Mouse (Mus musculus) hindbrain, embryonic 15.5 days (tissue): Measurements from ENCODE around the gene Rgcc. TPM values are rescaled to one million over a fixed set of nuclear protein-coding genes. Genes with fewer than 3 reads are reported as not detected.

Source experiments
- ATAC-seq: fragments of 200-750 bp; cut with Nextera tagmentation; 2 replicates; pipeline ENCODE4 v1.8.0; 2017; ENCODE audit warnings: low read depth, moderate number of reproducible peaks, moderate TSS enrichment; ENCODE audit not compliant: low FRiP score
- H3K27ac ChIP-seq: fragments of 300-500 bp; sonication (generic); replicated peaks from 2 replicates; pipeline ENCODE4 v1.5.1; 2015; ENCODE audit warnings: mild to moderate bottlenecking, inconsistent platforms
- H3K27me3 ChIP-seq: fragments of 300-500 bp; sonication (generic); 2 replicates; pipeline ENCODE4 v1.6.1; 2015; ENCODE audit warnings: control low read depth, inconsistent platforms
- H3K36me3 ChIP-seq: fragments of 300-500 bp; sonication (generic); 2 replicates; pipeline ENCODE4 v1.6.1; 2015; ENCODE audit warnings: control low read depth, inconsistent platforms
- H3K4me1 ChIP-seq: fragments of 300-500 bp; sonication (generic); replicated peaks from 2 replicates; pipeline ENCODE4 v1.6.1; 2015; ENCODE audit warnings: control low read depth, inconsistent platforms
- H3K4me2 ChIP-seq: fragments of 300-500 bp; sonication (generic); 2 replicates; pipeline ENCODE4 v1.6.1; 2015; ENCODE audit warnings: moderate library complexity, mild to moderate bottlenecking, inconsistent platforms
- H3K4me3 ChIP-seq: fragments of 300-500 bp; sonication (generic); 2 replicates; pipeline ENCODE4 v1.5.1; 2015; ENCODE audit warnings: mild to moderate bottlenecking, inconsistent platforms
- H3K9ac ChIP-seq: fragments of 300-500 bp; sonication (generic); 2 replicates; pipeline ENCODE4 v1.6.1; 2015; ENCODE audit warnings: inconsistent platforms
- H3K9me3 ChIP-seq: fragments of 300-500 bp; sonication (generic); 2 replicates; pipeline ENCODE4 v1.6.1; 2016; ENCODE audit warnings: control low read depth, inconsistent platforms
- WGBS: fragments of 180-500 bp; shearing (Covaris S2); methylation state at CpG from one replicate; pipeline ENCODE4 v1.1.7; 2015; 5-methylcytosine and 5-hydroxymethylcytosine counted together
- polyA plus RNA-seq: library from polyadenylated mRNA; unstranded; fragments of >200 nt; fragmentation: Nextera tagmentation; extraction: Ambion mirVana; gene quantifications from 2 replicates; pipeline ENCODE4 v1.2.1, GENCODE M21; 2015

The Rgcc gene
- polyA plus RNA-seq, 1 experiment from 2014 or later: 40.4 TPM

DNA sequence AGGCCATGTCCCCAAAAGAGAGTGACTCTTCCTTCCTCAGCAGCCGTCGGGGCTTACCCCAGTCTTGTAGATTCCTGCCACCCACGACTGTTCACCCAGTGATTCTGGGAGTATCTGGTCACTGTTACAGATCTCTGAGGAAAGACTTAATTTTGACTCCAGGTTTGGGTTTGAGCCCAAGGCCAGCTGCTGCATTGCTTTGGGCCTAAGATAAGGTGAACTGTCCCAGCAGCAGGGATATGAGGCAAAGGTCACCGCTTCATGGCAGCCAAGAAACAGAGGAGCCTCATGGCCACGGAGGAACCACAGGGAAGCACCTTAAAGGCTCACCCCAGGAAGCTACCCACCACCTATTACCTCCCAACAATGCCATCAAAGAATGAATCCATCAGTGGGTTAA lies 44.8 kb downstream of the Rgcc start:
- no peak for ATAC-seq
- WGBS: 89% methylated on average over 5 of the region's 5 CpGs
- Histone ChIP-seq H3K4me2 (no peak overlapping the region), H3K9ac (no peak overlapping the region), H3K36me3 (no peaks in the 10 kb centered on the region), H3K4me3 (no peak overlapping the region), H3K9me3 (no peaks in the 10 kb centered on the region), H3K27ac (no peak overlapping the region), H3K4me1 (no peaks in the 10 kb centered on the region), H3K27me3 (no peaks in the 10 kb centered on the region)

DNA sequence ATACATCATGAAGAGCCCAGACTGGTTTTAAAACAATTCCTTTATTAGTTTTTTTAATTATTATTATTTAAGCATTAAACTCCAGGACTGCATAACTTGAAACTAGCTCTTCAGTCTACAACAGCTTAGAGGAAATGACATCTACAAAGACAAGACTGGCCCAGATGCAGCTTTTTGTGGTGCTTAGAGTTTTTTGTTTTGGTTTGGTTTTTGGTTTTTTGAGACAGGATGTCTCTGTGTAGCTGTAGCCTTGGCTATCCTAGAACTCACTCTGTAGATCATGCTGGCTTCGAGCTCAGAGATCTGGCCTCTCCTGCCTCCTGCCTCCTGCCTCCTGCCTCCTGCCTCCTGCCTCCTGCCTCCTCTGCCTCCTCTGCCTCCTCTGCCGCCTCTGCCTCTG lies 45.7 kb downstream of the Rgcc start:
- Histone ChIP-seq H3K4me2 (no peak overlapping the region), H3K27ac (no peak overlapping the region), H3K4me1 (no peaks in the 10 kb centered on the region), H3K4me3 (no peak overlapping the region), H3K27me3 (no peaks in the 10 kb centered on the region), H3K9ac (no peak overlapping the region), H3K9me3 (no peaks in the 10 kb centered on the region), H3K36me3 (no peaks in the 10 kb centered on the region)
- WGBS: 89% methylated on average over 2 of the region's 2 CpGs
- no peak for ATAC-seq

DNA sequence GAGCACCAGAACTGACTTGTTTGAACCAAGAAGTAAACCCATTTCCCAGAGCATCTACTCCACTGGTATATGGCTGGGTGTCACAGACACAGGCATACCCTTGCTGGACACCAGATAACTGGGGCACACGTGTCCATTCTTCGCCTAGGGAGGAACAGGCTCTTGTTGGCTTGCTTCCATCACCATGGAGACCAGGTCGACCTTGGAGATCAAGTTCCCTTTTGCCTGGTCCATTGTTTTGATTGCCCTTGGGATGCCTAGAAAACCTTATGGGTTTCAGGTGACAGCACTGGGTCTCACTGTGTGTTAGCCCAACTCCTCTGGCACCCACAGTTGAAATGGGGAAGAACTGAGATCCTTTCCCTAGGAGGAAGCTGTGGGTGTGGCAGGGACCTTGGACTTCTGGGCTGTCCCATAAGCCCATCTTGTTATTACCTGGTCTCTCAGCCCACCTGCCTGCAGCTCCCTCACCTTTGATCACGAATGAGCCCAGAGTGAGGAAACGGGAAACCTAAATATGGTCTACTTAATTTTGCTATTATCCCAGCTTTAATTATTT lies 49.6 kb downstream of the Rgcc start:
- Histone ChIP-seq H3K27ac (no peak overlapping the region), H3K4me3 (no peak overlapping the region), H3K9ac (no peak overlapping the region), H3K27me3 (no peaks in the 10 kb centered on the region), H3K36me3 (no peaks in the 10 kb centered on the region), H3K4me1 (no peaks in the 10 kb centered on the region), H3K4me2 (no peak overlapping the region), H3K9me3 (no peaks in the 10 kb centered on the region)
- WGBS: 82% methylated on average over 5 of the region's 5 CpGs
- ATAC-seq: no peak

DNA sequence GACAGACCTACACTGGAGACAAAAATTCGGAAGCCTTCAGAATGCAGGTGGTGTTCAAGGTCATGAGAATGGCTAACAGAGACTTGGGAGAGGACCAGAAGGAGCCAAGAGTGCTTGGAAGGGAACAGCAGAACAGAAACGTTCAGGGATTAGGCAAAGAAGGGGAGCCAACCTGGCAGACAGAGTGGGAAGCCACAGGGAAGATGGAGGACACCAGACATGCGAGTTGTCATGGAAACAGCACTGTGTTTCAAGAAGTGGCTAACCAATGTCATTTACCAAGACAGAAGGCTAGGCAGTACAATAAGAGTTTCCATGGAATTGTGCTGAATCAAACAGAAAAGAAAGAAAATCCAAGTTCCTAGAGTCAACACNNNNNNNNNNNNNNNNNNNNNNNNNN lies 56.9 kb downstream of the Rgcc start:
- Histone ChIP-seq H3K4me2 (no peak overlapping the region), H3K27ac (peak overlapping the region; percentile 27), H3K9me3 (no peaks in the 10 kb centered on the region), H3K9ac (no peak overlapping the region), H3K4me1 (peaks cover 10% of the 10 kb centered on the region), H3K4me3 (no peak overlapping the region), H3K36me3 (no peaks in the 10 kb centered on the region), H3K27me3 (no peaks in the 10 kb centered on the region)
- WGBS: 47% methylated on average over 3 of the region's 3 CpGs
- ATAC-seq: peak; percentile 72

DNA sequence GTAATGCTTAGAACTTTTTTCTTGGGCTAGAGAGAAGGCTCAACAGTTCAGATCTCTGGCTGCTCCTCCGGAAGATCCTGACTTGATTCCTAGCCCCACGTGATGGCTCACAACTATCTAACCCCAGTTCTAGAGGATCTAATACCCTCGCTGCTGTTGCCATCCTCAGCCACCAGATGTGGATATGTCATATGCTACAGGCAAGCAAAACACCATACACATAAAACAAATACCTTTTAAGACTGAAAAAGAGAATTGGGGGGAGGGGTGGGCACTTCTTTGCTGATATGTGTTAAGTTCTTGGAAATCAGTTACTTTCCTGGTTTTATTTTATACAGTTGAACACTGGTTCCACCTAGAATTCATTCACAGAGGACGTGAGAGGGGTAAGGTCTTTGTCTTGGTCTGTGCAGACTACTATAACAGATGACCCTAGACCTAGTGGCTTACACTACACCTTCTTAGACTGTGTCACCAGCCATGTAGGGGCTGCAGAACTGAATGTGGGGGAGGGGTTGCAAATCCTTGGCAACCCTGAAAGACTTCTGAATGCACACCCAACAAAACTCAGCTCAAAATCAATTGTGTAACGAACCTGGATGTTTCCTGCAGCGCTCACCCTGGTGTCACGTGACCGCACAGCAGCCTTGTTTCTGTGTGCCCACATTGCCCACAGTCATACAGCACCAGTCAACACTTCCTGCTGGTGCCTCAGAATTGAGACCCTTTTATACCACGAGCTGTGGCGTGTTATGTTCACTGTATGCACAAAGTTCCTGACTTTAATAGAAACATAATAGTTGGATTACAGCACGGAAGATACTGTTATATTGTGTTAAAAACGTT lies 58.2 kb downstream of the Rgcc start:
- no peak overlapping the region for H3K4me3 ChIP-seq
- no peaks in the 10 kb centered on the region for H3K36me3 ChIP-seq
- no peak overlapping the region for H3K27ac ChIP-seq
- H3K4me2 ChIP-seq: no peak overlapping the region
- no peaks in the 10 kb centered on the region for H3K9me3 ChIP-seq
- 81% methylated on average over 12 of the region's 12 CpGs for WGBS
- ATAC-seq: no peak
- no peak overlapping the region for H3K9ac ChIP-seq
- H3K4me1 ChIP-seq: peaks cover 10% of the 10 kb centered on the region
- H3K27me3 ChIP-seq: no peaks in the 10 kb centered on the region

DNA sequence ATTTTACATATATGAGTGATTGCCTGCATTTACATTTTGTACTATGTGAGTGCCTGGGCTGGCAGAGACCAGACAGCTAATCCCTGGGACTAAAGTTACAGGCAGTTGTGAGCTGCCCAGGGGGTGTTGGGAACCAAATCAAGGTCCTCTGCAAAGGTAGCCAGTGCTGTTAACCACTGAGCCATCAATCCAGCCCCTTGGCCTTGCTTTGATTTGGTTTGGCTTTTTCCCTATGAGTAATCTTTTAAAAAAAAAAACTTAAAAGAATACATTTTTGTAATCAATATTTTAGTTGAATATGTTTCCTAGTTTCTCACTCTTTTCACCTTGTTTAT lies 59.1 kb downstream of the Rgcc start:
- Histone ChIP-seq H3K9ac (no peak overlapping the region), H3K36me3 (no peaks in the 10 kb centered on the region), H3K27ac (no peak overlapping the region), H3K27me3 (no peaks in the 10 kb centered on the region), H3K4me3 (no peak overlapping the region), H3K4me2 (no peak overlapping the region), H3K4me1 (peaks cover 10% of the 10 kb centered on the region), H3K9me3 (no peaks in the 10 kb centered on the region)
- no peak for ATAC-seq

DNA sequence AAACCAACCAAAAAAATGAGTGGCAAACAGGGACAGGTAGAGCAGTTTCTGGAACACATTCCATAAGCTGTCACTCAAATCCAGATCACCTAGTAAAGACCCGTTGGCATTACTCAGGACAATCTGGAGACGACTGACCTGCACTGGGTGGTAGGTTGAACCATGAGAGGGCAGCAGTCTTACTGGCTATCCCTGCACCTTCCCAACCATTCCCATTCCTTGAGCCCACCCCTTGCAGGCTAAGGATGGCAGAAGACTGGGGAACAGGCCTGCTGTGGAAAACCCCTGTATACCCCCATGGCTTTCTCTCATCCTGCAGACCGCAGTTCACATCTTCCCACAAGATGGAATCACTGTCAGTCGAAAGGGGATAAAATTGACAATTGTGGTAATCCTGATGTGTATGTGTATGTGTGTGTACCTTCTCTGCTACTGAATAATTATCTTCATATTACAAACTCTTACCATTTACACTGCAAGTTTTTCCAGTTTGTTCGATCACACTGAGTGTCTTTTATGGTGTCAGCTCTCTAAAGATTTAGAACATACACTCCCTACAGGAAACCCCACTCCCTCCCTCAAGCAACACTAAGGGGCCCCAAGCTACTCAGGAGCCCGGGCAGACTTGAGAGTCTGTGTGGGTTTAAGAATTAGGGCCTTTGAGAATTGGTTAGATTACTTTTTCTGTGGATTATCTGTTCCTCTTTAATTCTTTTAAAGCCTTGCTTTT lies 59.6 kb downstream of the Rgcc start:
- Histone ChIP-seq H3K9ac (no peak overlapping the region), H3K9me3 (no peaks in the 10 kb centered on the region), H3K27me3 (no peaks in the 10 kb centered on the region), H3K4me2 (no peak overlapping the region), H3K4me1 (peaks cover 10% of the 10 kb centered on the region), H3K27ac (no peak overlapping the region), H3K4me3 (no peak overlapping the region), H3K36me3 (no peaks in the 10 kb centered on the region)
- ATAC-seq: no peak
- WGBS: 86% methylated on average over 6 of the region's 6 CpGs

DNA sequence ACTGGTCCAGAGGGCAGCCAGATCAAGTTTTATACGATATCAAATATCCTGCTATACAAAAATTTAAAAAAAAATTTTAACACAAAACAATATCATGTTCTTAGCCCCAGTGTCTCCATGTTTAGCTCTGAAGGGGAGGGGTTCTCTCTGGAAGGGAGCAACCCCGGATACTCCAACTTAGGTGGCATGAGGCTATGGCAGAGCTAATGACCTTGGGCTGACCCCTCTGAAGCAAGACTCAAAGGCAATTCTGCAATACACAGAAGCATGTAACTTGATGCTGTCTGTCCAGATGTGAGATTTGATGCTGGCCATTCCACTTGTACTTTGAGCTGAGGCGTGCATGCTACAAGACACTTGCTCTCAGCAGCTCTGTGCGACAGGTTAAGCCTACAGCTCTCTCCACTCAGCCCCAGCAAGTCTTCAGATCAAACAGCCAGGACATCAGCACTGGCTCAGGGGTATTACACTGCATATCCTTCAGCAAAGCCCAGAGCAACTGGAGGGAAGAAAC lies 60.3 kb downstream of the Rgcc start:
- Histone ChIP-seq H3K9me3 (no peaks in the 10 kb centered on the region), H3K4me2 (no peak overlapping the region), H3K27ac (no peak overlapping the region), H3K9ac (no peak overlapping the region), H3K27me3 (no peaks in the 10 kb centered on the region), H3K4me3 (no peak overlapping the region), H3K4me1 (peaks cover 10% of the 10 kb centered on the region), H3K36me3 (no peaks in the 10 kb centered on the region)
- ATAC-seq: no peak
- WGBS: 92% methylated on average over 4 of the region's 4 CpGs

DNA sequence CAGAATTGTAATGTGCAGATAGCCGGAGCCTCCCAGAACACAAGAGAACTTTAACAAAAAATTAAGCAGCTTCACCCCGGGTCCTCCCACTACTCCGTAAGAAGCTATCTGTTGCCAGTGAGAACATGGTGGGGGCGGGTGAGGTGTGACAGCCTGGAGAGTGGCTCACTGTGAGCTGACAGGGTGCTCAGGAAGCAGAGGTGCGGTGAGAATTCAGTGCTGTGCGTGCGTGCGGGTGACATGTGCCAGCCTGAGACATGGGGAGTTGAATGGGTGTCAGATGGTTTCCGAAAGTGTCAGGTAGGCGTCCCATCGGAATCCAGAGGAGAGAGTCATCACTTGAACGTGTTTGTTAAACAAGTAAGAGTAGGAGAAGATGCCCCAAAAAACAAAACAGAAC lies 62.0 kb downstream of the Rgcc start:
- no peak for ATAC-seq
- Histone ChIP-seq H3K4me2 (no peak overlapping the region), H3K27me3 (no peaks in the 10 kb centered on the region), H3K9ac (no peak overlapping the region), H3K4me1 (peaks cover 3% of the 10 kb centered on the region), H3K36me3 (no peaks in the 10 kb centered on the region), H3K9me3 (no peaks in the 10 kb centered on the region), H3K27ac (no peak overlapping the region), H3K4me3 (no peak overlapping the region)
- WGBS: 91% methylated on average over 12 of the region's 12 CpGs

Other genes with a start within 250 kb of the Rgcc start
- gene Zfp957, start 54.3 kb downstream of the Rgcc start, polyA plus RNA-seq: not detected in 2 replicates
- 20.3 and 21.4 TPM in 2 replicates for gene Naa16, start 89.1 kb upstream of the Rgcc start, polyA plus RNA-seq
- 10.9 and 11.1 TPM in 2 replicates for gene Mtrf1, start 96.1 kb upstream of the Rgcc start, polyA plus RNA-seq
- gene Kbtbd7, start 124.9 kb upstream of the Rgcc start, polyA plus RNA-seq: 18.2 and 18.8 TPM in 2 replicates
- 2.0 and 2.8 TPM in 2 replicates for gene Kbtbd6, start 150.2 kb upstream of the Rgcc start, polyA plus RNA-seq
- 2.9 and 3.8 TPM in 2 replicates for gene Elf1, start 179.5 kb upstream of the Rgcc start, polyA plus RNA-seq
- gene Wbp4, start 179.9 kb upstream of the Rgcc start, polyA plus RNA-seq: 40.1 and 43.1 TPM in 2 replicates